Mouse (Mus musculus): ENCODE data around the gene Ccdc88a. TPM values are rescaled to one million over a fixed set of nuclear protein-coding genes. Genes with fewer than 3 reads are reported as not detected.

Ccdc88a gene
- polyA plus RNA-seq, 1 experiment: 14.4 TPM

GRCm38 (mm10) chr11:29368161-29368560 is 5.3 kb upstream of the Ccdc88a start:
- Histone ChIP-seq H3K4me3 (replicated peaks; ENCODE audit: insufficient read depth, low read depth, low read length) (no peak overlapping the region), H3K27ac (ENCODE audit: insufficient read depth, low read length) (no peak overlapping the region), H3K27me3 (ENCODE audit: control insufficient read depth, insufficient read depth, low read length) (no peaks in the 10 kb centered on the region; the same call in 1 of the 2 replicates), H3K4me1 (ENCODE audit: control insufficient read depth, insufficient read depth, low read length) (no peaks in the 10 kb centered on the region)
- DNase-seq: no peak
- WGBS: 85% methylated on average over 1 of the region's 1 CpGs
- TF ChIP-seq POLR2A (IDR thresholded peaks at IDR 0.05; ENCODE audit: borderline replicate concordance, insufficient read depth, low read length): no peak
- TF ChIP-seq CTCF (IDR thresholded peaks at IDR 0.05; ENCODE audit: borderline replicate concordance, insufficient read depth, low read depth, low read length): no peak

- no peak for TF ChIP-seq CTCF (IDR thresholded peaks at IDR 0.05; ENCODE audit: borderline replicate concordance, insufficient read depth, low read depth, low read length)
- TF ChIP-seq POLR2A (IDR thresholded peaks at IDR 0.05; ENCODE audit: borderline replicate concordance, insufficient read depth, low read length): no peak
- DNase-seq: no peak
- H3K4me3 ChIP-seq (replicated peaks; ENCODE audit: insufficient read depth, low read depth, low read length): peak overlapping the region; percentile 66
- WGBS: 8% methylated on average over 11 of the region's 11 CpGs
- H3K27ac ChIP-seq (ENCODE audit: insufficient read depth, low read length): no peak overlapping the region
- H3K27me3 ChIP-seq (ENCODE audit: control insufficient read depth, insufficient read depth, low read length): no peaks in the 10 kb centered on the region
- no peaks in the 10 kb centered on the region for H3K4me1 ChIP-seq (ENCODE audit: control insufficient read depth, insufficient read depth, low read length)
Measured at GRCm38 (mm10) chr11:29373050-29373395, 435 bp upstream of the Ccdc88a start.

- no peak for TF ChIP-seq POLR2A (IDR thresholded peaks at IDR 0.05; ENCODE audit: borderline replicate concordance, insufficient read depth, low read length)
- TF ChIP-seq CTCF (IDR thresholded peaks at IDR 0.05; ENCODE audit: borderline replicate concordance, insufficient read depth, low read depth, low read length): no peak
- H3K4me1 ChIP-seq (ENCODE audit: control insufficient read depth, insufficient read depth, low read length): no peaks in the 10 kb centered on the region
- H3K27ac ChIP-seq (ENCODE audit: insufficient read depth, low read length): no peak overlapping the region
- WGBS: 1% methylated on average over 8 of the region's 8 CpGs
- H3K27me3 ChIP-seq (ENCODE audit: control insufficient read depth, insufficient read depth, low read length): no peaks in the 10 kb centered on the region
- H3K4me3 ChIP-seq (replicated peaks; ENCODE audit: insufficient read depth, low read depth, low read length): peak overlapping the region; percentile 66
- peak in 1 of 2 experiments; percentile 11 for DNase-seq
Measured at GRCm38 (mm10) chr11:29374274-29374656, 807 bp downstream of the Ccdc88a start.

GRCm38 (mm10) chr11:29376635-29377034 is 3.2 kb downstream of the Ccdc88a start:
- Histone ChIP-seq H3K27me3 (ENCODE audit: control insufficient read depth, insufficient read depth, low read length) (no peaks in the 10 kb centered on the region), H3K4me1 (ENCODE audit: control insufficient read depth, insufficient read depth, low read length) (no peaks in the 10 kb centered on the region), H3K27ac (ENCODE audit: insufficient read depth, low read length) (no peak overlapping the region), H3K4me3 (replicated peaks; ENCODE audit: insufficient read depth, low read depth, low read length) (no peak overlapping the region)
- DNase-seq: no peak
- TF ChIP-seq POLR2A (IDR thresholded peaks at IDR 0.05; ENCODE audit: borderline replicate concordance, insufficient read depth, low read length) (no peak), CTCF (IDR thresholded peaks at IDR 0.05; ENCODE audit: borderline replicate concordance, insufficient read depth, low read depth, low read length) (no peak)
- 93% methylated on average over 2 of the region's 2 CpGs for WGBS

GRCm38 (mm10) chr11:29378751-29379150 is 5.3 kb downstream of the Ccdc88a start:
- DNase-seq: no peak
- H3K4me1 ChIP-seq (ENCODE audit: control insufficient read depth, insufficient read depth, low read length): no peaks in the 10 kb centered on the region
- no peak for TF ChIP-seq CTCF (IDR thresholded peaks at IDR 0.05; ENCODE audit: borderline replicate concordance, insufficient read depth, low read depth, low read length)
- no peak for TF ChIP-seq POLR2A (IDR thresholded peaks at IDR 0.05; ENCODE audit: borderline replicate concordance, insufficient read depth, low read length)
- H3K27me3 ChIP-seq (ENCODE audit: control insufficient read depth, insufficient read depth, low read length): no peaks in the 10 kb centered on the region
- H3K27ac ChIP-seq (ENCODE audit: insufficient read depth, low read length): no peak overlapping the region
- H3K4me3 ChIP-seq (replicated peaks; ENCODE audit: insufficient read depth, low read depth, low read length): no peak overlapping the region
- 98% methylated on average over 1 of the region's 1 CpGs for WGBS

- no peak for DNase-seq
- H3K4me1 ChIP-seq (ENCODE audit: control insufficient read depth, insufficient read depth, low read length): no peaks in the 10 kb centered on the region
- H3K27me3 ChIP-seq (ENCODE audit: control insufficient read depth, insufficient read depth, low read length): no peaks in the 10 kb centered on the region
- H3K4me3 ChIP-seq (replicated peaks; ENCODE audit: insufficient read depth, low read depth, low read length): no peak overlapping the region
- WGBS: 84% methylated on average over 2 of the region's 2 CpGs
- no peak overlapping the region for H3K27ac ChIP-seq (ENCODE audit: insufficient read depth, low read length)
- no peak for TF ChIP-seq CTCF (IDR thresholded peaks at IDR 0.05; ENCODE audit: borderline replicate concordance, insufficient read depth, low read depth, low read length)
- no peak for TF ChIP-seq POLR2A (IDR thresholded peaks at IDR 0.05; ENCODE audit: borderline replicate concordance, insufficient read depth, low read length)
Measured at GRCm38 (mm10) chr11:29383493-29383892, 10.0 kb downstream of the Ccdc88a start.

GRCm38 (mm10) chr11:29384001-29384400 is 10.5 kb downstream of the Ccdc88a start:
- 83% methylated on average over 1 of the region's 1 CpGs for WGBS
- Histone ChIP-seq H3K4me3 (replicated peaks; ENCODE audit: insufficient read depth, low read depth, low read length) (no peak overlapping the region), H3K27me3 (ENCODE audit: control insufficient read depth, insufficient read depth, low read length) (no peaks in the 10 kb centered on the region), H3K4me1 (ENCODE audit: control insufficient read depth, insufficient read depth, low read length) (no peaks in the 10 kb centered on the region), H3K27ac (ENCODE audit: insufficient read depth, low read length) (no peak overlapping the region)
- DNase-seq: no peak
- no peak for TF ChIP-seq CTCF (IDR thresholded peaks at IDR 0.05; ENCODE audit: borderline replicate concordance, insufficient read depth, low read depth, low read length)
- no peak for TF ChIP-seq POLR2A (IDR thresholded peaks at IDR 0.05; ENCODE audit: borderline replicate concordance, insufficient read depth, low read length)

GRCm38 (mm10) chr11:29384617-29385016 is 11.2 kb downstream of the Ccdc88a start:
- Histone ChIP-seq H3K4me3 (replicated peaks; ENCODE audit: insufficient read depth, low read depth, low read length) (no peak overlapping the region), H3K27ac (ENCODE audit: insufficient read depth, low read length) (no peak overlapping the region), H3K4me1 (ENCODE audit: control insufficient read depth, insufficient read depth, low read length) (no peaks in the 10 kb centered on the region), H3K27me3 (ENCODE audit: control insufficient read depth, insufficient read depth, low read length) (no peaks in the 10 kb centered on the region)
- TF ChIP-seq POLR2A (IDR thresholded peaks at IDR 0.05; ENCODE audit: borderline replicate concordance, insufficient read depth, low read length) (no peak), CTCF (IDR thresholded peaks at IDR 0.05; ENCODE audit: borderline replicate concordance, insufficient read depth, low read depth, low read length) (no peak)
- WGBS: 83% methylated on average over 3 of the region's 3 CpGs
- no peak for DNase-seq
